Mouse (Mus musculus): ENCODE data around the gene Nfia.

Nfia gene

DNA sequence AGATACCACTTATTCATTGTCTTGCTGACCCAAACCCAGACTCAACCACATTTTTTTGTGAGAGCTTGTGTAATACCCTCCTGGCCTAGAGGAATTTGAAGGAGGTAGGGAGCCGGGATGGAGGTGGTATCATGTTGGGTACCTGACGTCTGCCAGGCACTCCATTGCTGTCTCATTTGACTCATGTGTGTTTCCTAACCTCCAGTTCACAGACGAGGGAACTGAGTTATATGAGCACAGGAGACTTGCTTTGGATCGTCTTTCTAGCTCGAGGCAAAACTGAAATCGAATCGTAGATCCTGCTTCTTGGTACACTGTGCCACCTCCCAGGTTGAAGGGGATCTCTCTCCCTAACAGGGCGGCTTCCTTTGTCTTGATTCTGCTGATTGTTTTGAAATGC, 46.6 kb downstream of the Nfia start:
- DNase-seq: no peak

DNA sequence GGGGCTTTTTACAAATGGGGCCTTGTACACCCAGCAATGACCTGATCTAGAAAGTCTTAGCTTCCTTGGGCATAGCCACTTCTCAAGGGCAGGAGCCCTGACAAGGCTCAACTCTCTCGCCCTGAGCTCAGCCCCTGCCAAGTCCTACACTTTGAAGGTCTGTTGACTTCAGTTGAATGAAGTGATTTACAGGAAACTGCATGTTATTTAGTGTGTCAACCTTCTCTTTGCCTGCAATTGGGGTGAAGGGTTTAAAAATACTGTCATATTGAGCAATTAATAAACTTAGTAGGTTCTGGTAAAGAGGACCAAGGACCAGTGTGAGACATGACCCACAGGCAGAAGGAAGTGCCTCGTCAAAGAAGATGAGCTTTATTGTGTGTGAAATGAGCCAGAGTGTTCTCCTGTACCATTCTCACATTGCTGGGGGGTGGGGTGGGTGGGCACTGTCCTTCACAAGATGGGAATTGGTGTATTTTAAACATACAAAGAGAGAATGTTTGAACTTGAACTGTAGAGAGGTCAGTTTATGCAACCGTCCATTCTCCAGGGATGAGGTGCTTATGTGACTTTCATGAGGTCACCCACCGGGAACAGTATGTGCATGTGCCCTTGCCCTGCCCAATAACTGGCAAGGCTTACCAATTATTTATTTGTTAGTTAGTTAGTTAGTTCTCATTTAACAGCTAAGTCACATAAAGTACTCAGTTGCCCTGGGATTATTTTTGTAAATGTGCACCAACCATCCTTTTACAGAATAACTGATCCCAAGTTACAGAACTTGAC, 48.1 kb downstream of the Nfia start:
- DNase-seq: no peak

DNA sequence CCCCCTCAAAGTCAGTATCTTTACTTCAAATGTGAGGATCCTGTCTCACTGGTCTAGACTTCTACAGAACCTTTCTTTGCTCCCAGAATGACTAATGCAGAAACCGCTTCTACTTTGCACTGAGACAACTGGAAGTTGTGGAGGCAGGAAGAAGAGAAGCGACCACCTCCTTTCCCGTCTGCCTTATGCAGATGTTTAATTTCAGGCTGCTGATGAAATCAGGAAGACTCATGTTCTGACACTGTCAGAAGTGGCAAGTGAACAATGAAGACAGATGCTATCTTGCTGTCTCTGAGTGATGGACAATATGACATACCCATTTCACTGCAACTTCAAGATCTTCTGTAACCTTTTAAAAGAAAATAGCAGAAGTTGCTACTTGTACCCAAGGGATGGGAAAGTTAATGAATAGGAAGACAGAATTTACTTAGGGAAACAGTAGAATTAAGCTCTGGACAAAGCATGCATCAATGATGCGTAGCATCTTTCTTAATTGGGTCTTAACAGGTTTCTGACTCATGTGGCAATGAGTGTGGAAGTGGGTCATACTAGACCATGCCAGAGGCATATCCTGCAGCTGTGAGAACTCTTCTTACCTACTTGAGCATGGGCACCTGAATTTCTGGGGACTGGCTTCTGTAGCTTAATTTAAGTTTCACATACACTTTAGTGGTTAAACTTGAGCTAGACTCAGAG, 49.2 kb downstream of the Nfia start:
- no peak for DNase-seq

DNA sequence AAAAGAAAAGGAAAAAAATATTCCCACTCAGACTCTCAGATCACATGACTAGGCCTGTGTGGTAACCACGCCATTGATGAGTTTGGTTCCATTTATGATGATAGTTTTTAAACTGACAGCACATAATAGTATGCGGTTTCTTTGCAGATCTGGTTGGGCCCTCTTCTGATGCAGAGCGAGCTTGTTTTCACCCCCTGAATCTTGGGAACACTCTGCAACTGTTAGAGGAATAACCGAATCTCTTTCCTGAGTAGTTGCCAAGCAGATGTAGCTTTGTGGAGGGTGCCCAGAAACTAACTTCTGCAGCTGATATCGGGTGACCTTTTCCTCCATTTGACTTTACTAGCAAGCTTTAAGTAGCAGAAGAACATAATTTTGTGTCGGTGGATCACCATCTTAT, 51.0 kb downstream of the Nfia start:
- no peak for DNase-seq

DNA sequence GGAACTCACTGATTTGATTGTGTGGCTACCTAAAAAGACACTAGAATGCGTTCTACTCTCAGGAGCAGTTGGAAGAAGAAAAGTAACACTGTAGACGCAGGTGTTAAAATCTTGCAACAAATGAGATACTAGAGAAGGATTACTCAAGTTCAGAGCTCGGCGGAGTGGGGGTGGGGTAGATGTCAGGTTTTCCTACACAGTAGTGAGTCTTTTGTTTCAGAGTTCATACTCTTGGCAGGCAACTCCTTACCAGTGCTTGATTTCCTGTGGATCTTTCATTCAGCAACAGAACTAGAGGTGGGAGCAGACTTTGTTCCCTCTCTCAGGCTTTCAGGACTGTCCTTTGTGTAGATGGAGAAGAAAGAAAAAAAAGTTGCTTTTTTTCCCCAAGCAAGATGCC, 51.9 kb downstream of the Nfia start:
- peak; percentile 45 for DNase-seq

DNA sequence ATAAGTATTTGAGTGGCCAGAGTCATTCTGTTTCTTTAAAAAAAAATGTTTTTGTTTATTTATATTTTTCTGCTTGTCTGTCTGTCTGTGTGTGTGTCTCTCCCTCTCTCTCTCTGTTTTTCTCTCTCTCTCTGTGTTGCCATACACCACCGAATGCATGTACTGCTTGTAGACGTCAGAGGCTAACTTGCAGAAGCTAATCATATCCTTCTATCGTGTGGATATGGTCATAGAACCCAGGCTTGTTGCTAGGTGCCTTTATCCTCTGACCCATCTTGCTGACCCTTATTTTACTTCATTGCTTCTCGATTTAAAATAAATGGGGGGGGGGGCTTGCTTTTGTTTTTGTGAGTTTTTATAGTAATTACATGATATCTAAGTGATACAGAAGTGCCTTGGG, 52.9 kb downstream of the Nfia start:
- DNase-seq: no peak

DNA sequence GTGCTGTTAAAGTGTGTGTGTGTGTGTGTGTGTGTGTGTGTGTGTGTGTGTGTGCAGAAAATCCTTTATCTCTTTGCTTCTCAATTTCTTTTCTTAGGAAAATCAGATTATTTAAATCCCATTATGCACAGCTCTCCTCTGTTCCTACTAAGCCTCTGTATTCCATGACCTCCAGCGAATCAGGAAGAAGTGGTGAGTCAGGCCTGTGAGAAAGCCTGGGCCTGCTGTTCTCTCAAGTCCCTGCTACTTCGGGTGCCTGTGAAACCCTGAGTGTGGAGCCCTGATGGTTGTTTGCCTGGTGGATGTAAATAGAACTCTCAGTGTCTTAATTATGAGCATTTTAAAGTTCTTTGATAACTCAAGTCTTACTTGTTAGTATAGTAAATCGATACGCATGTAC, 53.3 kb downstream of the Nfia start:
- DNase-seq: no peak

DNA sequence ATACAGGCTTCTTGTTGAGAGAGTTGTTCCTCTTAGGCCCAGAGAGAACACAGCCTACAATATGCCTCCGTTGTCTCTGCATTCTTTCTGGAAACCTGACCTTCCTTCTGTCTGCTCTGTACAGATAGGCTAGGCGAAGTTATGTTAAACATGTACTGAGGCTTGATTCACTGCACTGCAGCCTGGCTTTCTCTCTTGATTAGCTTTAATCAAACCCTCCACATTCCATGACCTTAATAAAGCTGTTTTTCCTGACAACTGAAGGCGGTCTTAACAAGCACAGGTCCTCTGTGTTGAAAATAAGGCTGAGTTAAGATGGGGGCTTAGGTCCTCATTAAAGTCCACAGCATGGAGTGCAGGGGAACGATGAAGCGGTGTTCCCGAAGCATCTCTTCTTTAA, 54.6 kb downstream of the Nfia start:
- DNase-seq: no peak

DNA sequence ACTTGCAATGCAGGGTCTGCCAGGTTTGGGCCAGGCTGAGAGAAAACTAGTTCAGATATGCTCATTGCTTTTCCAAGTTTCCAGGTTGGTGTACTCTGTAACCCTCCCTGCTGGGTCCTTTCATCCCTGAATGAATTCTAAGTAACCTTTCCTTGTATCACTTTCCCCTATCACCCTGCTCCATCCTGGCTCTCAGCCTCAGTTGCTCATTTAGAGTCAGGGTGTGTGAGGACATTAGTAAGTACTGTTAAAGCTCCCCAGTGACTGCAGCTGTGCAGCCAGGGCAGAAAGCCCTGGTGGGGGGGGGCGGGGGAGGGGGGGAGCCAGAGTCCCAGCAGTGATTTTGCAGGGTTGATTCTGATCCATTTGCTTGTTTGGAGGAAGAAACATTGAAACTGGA, 56.0 kb downstream of the Nfia start:
- DNase-seq: no peak

DNA sequence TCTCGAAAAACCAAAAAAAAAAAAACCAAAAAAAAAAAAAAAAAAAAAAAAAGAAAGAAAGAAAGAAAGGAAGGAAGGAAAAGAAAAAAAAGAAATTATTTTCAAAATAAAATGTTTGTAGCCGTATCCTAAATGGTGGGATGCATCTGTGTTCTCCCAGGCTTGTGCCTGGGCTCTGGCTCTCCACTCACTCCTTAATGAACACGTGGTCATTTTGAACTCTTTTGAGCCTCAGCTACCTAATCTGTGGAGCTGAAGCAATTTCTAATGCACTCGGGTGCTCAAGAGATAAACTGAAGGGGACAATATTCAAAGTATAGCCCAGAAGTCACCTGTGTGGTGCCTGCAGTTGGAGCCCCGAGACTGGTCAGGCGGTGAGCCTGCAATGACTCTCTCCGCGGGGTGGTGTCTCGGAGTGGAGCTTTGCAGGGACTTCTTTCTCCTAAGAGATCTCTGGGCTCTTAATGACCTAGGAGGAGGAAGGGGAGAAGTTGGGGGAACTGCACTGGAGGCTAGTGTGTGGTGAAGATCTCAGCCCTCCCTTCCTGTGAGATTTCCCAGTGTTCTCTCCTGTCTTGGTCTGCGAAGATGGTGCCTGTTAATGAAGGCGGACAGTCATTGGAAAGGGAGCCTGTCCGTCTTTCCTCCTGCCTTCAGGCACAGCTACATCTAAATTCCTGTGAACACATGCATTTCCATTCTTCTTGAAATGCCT, 57.0 kb downstream of the Nfia start:
- DNase-seq: no peak

DNA sequence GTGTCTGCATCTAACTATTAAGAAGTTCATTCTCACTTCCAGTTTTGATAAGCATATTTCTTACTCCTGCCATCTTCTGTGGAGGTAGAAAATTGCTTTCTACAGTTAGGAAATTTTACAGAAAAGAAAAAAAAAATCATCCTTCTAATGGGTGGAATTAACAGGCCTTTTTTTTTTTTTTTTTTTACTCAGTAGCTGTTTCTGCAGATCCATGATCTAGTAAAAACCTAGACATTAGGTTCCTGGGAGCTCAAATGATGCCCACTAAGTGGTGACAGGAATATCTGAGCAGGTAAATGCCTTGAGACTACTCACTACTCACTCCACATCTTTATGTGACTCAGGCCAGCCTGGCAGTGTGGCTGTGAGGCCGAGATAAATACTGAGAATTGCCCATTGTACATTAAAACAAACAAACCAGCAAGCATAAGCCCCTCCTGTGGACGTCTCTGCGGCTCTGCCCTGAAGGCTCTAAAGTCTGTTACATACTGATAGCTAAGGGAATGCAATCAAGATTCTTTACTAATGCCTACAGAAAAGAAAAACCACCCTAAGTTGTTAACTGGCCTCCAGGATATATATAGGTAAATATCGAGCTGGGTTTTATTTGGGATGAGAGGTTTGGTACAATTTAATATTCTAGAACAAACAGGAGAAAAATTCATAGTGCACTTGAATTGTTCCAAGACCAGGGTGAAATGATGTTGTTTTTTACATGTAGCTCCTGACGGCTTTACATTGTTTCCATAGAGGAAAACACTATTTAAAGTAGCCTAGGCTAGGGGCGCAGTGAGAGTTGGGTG, 57.7 kb downstream of the Nfia start:
- no peak for DNase-seq

DNA sequence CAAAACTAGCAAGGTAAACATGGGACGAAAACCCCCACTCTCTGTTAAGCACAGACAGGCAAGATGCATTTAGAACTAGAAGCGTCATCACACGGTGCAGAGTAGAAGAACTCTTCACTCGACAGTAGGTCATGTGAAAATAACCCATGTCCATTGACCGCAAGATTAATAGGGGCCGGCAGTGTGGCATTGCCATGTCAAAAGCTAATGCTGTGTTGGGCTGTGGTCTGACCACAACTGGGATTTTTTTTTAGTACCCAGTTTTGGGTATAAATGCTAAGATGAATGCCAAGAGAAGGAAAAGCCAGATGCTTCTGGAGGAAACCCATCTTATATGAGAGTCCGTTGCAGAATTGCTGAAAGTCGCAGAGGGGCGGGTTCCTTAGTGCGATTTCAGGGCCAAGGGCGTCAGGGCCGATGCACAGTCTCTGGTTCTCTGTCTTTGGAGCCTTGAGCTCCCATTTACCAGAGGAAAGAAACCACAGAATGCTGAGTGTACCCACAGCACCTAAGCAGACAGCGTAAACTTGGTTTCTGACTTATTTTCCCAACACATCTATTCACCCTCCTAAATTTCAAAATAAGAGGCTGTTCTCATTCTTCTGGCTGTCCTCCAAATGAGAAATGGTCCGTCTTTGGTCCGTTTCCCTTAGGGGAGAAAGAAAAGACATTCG, 58.5 kb downstream of the Nfia start:
- DNase-seq: no peak

DNA sequence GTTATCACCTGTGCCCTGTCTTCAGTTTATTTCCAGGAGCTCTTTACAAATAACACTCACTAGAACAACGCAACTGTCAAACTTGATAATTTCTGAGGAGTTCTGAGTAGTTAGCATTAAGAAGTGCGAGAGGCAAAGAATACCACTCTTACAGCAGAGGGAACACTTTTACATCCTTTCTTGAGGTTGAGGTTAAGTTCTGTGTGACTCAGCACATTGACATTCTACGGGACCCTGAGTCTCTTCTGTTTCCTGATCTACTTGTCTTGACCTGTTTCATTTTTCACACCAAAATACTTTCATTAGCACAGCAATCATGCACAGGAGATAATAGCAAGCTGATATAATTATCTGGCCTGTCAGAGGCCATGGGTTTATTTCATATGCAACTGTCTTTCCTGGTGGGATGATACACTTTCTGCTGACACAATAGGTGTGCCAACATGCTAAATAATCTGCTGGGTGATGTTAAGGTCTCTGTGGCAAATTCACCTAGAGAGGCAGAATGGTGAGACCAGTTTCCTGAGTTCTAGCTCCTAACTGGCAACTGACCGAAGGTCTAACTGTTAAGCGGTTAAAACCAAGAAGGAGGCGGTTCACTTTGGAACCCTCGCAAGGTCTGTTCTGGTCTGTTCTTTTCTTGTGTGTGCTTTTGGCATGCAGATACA, 59.2 kb downstream of the Nfia start:
- no peak for DNase-seq

DNA sequence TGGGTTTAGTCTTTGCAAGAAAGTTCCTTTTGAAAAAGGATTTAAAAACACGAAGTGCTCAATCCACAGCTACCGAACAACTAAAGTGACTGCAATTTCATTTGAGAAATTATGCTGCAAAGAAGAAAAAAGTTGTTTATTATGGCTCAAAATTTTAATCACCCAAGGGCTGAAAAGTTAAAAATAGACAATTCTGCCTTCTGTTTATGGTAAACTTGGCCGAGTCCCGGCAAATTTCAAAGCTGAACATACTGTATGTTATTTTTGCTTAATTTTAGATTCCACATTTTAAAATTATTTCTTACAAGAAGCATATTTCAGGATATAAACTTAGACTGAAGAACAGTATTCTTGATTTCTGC, 59.7 kb downstream of the Nfia start:
- no peak for DNase-seq

DNA sequence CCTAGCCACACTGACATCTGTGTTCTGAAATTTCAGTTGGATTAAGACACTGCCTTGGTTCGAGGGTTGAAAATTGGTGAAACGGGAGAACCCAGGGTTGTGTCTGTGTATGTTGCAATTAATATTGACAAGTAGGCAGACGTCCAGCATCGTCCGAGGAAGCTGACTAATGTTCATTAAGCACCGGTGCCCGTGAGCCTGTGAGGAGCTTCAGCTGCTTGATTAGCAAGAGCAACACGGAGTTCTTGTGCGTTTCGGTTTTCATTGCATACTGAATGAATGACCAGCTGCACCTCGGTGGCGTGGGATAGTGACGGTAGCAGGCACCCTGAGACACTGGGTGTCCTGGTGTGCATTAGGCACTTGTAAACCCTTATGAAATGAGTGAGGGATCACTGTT, 64.3 kb downstream of the Nfia start:
- no peak for DNase-seq

DNA sequence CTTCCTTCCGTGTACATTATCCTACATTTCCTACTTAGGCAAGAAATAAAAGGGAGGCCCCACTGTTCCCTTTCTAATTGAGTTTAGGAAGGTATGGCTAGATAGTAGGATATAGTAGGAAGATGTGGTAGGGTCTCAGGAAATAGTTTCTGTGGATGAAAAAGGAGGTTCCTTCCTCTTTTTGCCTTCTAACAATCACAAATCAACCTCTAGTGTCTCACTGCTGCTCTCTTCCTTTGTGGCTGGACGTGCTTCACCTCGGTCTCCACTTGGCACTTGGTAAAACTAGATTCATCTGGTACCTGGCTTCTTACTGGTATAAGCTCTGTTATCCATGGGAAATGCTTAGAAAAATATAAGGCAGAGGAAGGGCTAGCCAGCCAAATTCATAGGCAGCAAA, 65.2 kb downstream of the Nfia start:
- no peak for DNase-seq

DNA sequence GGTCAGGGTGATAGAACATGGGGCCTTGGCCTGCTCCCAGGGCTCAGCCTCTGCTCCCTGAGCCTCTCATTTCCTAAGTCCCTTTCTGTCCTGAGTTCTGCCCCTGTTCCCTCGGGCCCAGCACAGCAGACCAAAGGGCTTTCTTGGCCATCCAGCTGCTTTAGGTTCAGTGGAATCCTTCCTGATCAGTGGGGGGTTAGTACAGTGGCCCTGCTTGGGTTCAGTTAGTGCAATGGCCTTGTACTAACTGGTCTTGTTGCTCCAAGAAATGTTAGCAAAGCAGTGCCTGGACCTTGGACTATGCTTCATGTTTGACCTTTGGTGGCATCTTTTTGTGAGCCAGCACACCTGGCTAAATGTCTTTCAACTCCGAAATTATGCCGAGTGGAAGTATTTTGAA, 66.1 kb downstream of the Nfia start:
- DNase-seq: no peak

DNA sequence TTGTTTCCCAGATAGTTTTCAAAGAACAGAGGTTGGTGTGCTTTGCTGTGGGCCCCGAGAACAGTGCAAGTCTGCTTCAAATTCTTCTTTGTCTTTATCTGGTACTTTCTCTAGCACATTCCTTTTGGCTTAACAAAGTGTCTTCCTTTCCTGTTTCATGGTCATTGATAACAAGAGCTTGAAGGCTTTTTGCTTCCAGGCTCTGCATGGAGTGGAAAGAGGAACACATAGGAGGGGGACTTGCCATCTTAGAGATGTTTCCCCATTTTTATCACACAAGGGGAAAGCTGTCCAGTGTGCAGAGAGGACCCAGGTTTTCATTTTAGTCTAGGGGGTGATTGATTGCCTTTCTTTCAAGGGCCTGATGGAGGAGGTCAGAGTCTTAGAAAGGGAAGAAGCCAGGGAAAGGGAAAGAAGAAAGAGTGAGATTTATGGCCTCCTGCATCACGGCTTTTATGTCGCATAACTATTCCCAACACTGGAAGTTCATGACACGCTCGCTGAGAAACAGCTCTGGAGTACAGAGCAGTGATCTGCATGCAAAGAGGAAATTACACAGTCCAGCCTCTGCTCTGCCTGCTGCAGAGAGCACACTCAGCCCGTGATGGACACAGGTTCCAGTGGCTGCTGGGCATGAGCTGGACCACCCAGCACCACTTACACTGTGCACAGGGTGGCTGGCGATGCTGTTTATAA, 67.0 kb downstream of the Nfia start:
- DNase-seq: no peak

DNA sequence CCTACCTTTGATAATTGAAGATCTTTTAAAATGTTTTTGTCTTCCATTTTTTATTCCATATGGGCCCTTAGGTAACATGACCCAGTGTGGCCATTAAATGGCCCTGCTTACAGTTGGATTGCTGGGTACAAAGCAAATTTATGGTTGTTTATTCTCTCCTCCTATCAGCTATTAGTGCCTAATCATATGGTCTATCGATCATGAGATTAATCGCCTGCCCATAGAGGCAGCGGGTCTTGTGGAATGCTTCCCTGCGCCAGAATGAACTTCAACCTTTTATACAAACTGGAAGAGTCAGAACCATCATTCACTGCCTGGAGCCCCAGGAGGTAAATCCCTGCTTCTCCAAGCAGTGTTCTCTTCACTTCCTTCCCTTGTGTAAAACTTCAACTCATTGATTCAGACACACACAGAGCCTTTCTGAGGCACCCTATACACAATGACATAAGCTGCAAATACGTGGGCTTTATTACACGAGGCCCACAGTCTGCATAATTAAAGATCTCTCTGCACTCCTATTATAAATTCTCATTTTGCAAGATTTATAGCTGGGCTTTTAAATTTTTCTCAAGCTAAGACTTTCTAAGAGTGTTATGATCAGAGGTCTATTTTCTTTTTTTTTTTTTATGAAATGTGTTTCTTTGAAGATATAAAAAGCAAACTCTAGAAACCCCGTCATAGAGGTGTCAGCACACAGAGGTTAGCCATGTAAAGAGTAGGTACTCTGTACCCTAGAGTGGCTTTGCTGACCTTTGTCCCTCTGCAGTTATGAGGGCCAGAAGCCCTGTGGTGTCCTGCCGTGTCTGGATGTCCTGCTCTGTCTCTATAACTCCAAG, 67.9 kb downstream of the Nfia start:
- no peak for DNase-seq

DNA sequence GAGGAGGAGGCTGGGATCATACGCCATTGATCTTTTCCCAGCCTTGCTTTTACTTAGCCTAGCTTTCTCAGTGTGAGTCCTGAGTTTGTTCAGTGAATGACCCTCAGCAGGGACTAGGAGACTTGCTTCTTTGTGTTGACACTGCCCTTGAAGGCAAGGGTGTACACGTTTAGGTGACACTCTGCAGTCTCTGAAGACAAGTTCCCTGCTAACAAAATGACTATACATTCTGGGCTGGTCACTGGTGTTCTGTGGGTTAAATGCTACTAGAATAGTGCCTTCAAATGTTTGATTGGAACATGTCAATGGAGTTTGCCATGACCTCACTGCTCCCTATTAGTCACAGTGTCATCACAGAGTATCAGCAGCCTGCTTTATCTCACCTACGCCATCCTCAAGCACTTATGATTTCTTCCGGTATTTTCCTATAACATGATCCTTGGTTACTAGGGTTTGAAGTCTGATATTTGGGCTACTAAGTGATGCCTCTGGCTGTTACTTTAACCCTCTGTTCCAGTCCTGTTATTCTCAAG, 68.6 kb downstream of the Nfia start:
- no peak for DNase-seq
